ENCODE assay signal across 19 mouse cellular contexts in genomic region chr4:138380132-138380689, GRCm38 (mm10). TPM values are rescaled to one million over a fixed set of nuclear protein-coding genes. Genes with fewer than 3 reads are reported as not detected.
DNase-seq lines count a peak whose midpoint lies in the region; ATAC-seq and TF ChIP-seq lines count a peak whose summit lies in the region.
"Had no signal": no experiment of that assay in that cellular context is flagged by ENCODE, and none has a peak within 500 bp of the region (broad histone marks: within the 10 kb centered on the region; RNA-seq: fewer than 3 reads in every experiment).

No protein-coding gene starts in this region.

- no peaks in the 10 kb centered on the region for H3K36me3 ChIP-seq in forebrain, embryonic 14.5 days (ENCODE audit: control insufficient read depth, insufficient read depth, low read length)
- H3K36me3 ChIP-seq in forebrain, embryonic 16.5 days (ENCODE audit: control insufficient read depth, insufficient read depth), result no peaks in the 10 kb centered on the region
- no peaks in the 10 kb centered on the region for H3K36me3 ChIP-seq in testis, adult 2 months (ENCODE audit: control insufficient read depth, insufficient read depth, low read length)
- no peaks in the 10 kb centered on the region for H3K36me3 ChIP-seq in midbrain, embryonic 14.5 days (ENCODE audit: control insufficient read depth, insufficient read depth, low read length)
- no peaks in the 10 kb centered on the region for H3K36me3 ChIP-seq in stomach, postnatal 0 days (ENCODE audit: control insufficient read depth, insufficient read depth, low read length)
- H3K36me3 ChIP-seq: limb, embryonic 12.5 days had no signal

- no peak overlapping the region for H3K9ac ChIP-seq in forebrain, embryonic 14.5 days (ENCODE audit: low read length)
- H3K9ac ChIP-seq in forebrain, embryonic 16.5 days (replicated peaks; ENCODE audit: low read depth, low read length), result no peak overlapping the region
- no peak overlapping the region for H3K9ac ChIP-seq in midbrain, embryonic 14.5 days (replicated peaks; ENCODE audit: low read length)
- no peak overlapping the region for H3K9ac ChIP-seq in stomach, postnatal 0 days (ENCODE audit: low read length)
- H3K9ac ChIP-seq: limb, embryonic 12.5 days; liver, embryonic 14.5 days had no signal

- H3K27me3 ChIP-seq in forebrain, embryonic 14.5 days (replicated peaks; ENCODE audit: control insufficient read depth, insufficient read depth, low read length), result no peaks in the 10 kb centered on the region
- no peaks in the 10 kb centered on the region for H3K27me3 ChIP-seq in forebrain, embryonic 16.5 days (replicated peaks; ENCODE audit: control insufficient read depth, insufficient read depth, low read length)
- H3K27me3 ChIP-seq in testis, adult 2 months (ENCODE audit: control insufficient read depth, insufficient read depth, low read length), result no peaks in the 10 kb centered on the region
- H3K27me3 ChIP-seq in midbrain, embryonic 14.5 days (ENCODE audit: control insufficient read depth, insufficient read depth, low read length), result no peaks in the 10 kb centered on the region
- no peaks in the 10 kb centered on the region for H3K27me3 ChIP-seq in stomach, postnatal 0 days (ENCODE audit: control insufficient read depth, insufficient read depth, low read length)

- no peak for TF ChIP-seq EP300 in stomach, postnatal 0 days (optimal IDR thresholded peaks at IDR 0.05)

- H3K4me2 ChIP-seq in forebrain, embryonic 14.5 days (ENCODE audit: low read length), result no peak overlapping the region
- no peak overlapping the region for H3K4me2 ChIP-seq in forebrain, embryonic 16.5 days (ENCODE audit: low read length)
- H3K4me2 ChIP-seq in midbrain, embryonic 14.5 days (ENCODE audit: low read length), result no peak overlapping the region; the same call in 1 of the 2 replicates
- H3K4me2 ChIP-seq in stomach, postnatal 0 days (replicated peaks; ENCODE audit: low read depth), result no peak overlapping the region
- H3K4me2 ChIP-seq: heart, embryonic 11.5 days; limb, embryonic 12.5 days had no signal

- H3K27ac ChIP-seq in forebrain, embryonic 14.5 days (ENCODE audit: low read depth, low read length), result no peak overlapping the region
- H3K27ac ChIP-seq in forebrain, embryonic 16.5 days (ENCODE audit: low read length), result no peak overlapping the region
- H3K27ac ChIP-seq in testis, adult 2 months (ENCODE audit: control insufficient read depth, insufficient read depth, low read depth, low read length), result no peak overlapping the region
- peak overlapping the region; percentile 60 for H3K27ac ChIP-seq in midbrain, embryonic 14.5 days (replicated peaks; ENCODE audit: low read depth, low read length)
- H3K27ac ChIP-seq in stomach, postnatal 0 days (replicated peaks), result no peak overlapping the region
- H3K27ac ChIP-seq: limb, embryonic 12.5 days; liver, embryonic 14.5 days had no signal

- no peak for TF ChIP-seq POLR2A in testis, adult 2 months (IDR thresholded peaks at IDR 0.05; ENCODE audit: control insufficient read depth, low read depth, low read length)

- no peak for ATAC-seq in forebrain, embryonic 14.5 days
- ATAC-seq in forebrain, embryonic 16.5 days, result no peak
- no peak for ATAC-seq in midbrain, embryonic 14.5 days (ENCODE audit: low FRiP score, low TSS enrichment)
- no peak for ATAC-seq in stomach, postnatal 0 days (ENCODE audit: low FRiP score, low TSS enrichment)

- no peak for TF ChIP-seq CTCF in testis, adult 2 months (IDR thresholded peaks at IDR 0.05; ENCODE audit: control insufficient read depth, insufficient read depth, insufficient replicate concordance, low read depth, low read length)
- no peak for TF ChIP-seq CTCF in stomach, postnatal 0 days (IDR thresholded peaks at IDR 0.05; ENCODE audit: low read depth)

- 41% methylated on average over 10 of the region's 10 CpGs for WGBS in forebrain, embryonic 14.5 days
- 47% methylated on average over 10 of the region's 10 CpGs for WGBS in forebrain, embryonic 16.5 days
- 15% methylated on average over 10 of the region's 10 CpGs for WGBS in midbrain, embryonic 14.5 days
- 58% methylated on average over 10 of the region's 10 CpGs for WGBS in stomach, postnatal 0 days

- DNase-seq in forebrain, embryonic 14.5 days (ENCODE audit: low spot score), result peak; percentile 38
- DNase-seq in testis, postnatal 14 days (ENCODE audit: low spot score), result no peak
- DNase-seq in midbrain, embryonic 14.5 days, result peak; percentile 70
- DNase-seq in stomach, postnatal 0 days (ENCODE audit: low spot score), result no peak
- DNase-seq in layer of hippocampus, adult 9-10 months (ENCODE audit: low spot score), result no peak
- DNase-seq: cerebellum, adult 2 months; heart, postnatal 36 days; kidney, adult 11 months; kidney, postnatal 4 days; lung, postnatal 10 days; thymus, postnatal 25 days had no signal

- no peaks in the 10 kb centered on the region for H3K9me3 ChIP-seq in forebrain, embryonic 14.5 days (replicated peaks; ENCODE audit: control insufficient read depth, low read length)
- no peaks in the 10 kb centered on the region for H3K9me3 ChIP-seq in forebrain, embryonic 16.5 days (ENCODE audit: control insufficient read depth, low read length)
- no peaks in the 10 kb centered on the region for H3K9me3 ChIP-seq in midbrain, embryonic 14.5 days (ENCODE audit: control insufficient read depth, low read length)
- H3K9me3 ChIP-seq in stomach, postnatal 0 days (ENCODE audit: control insufficient read depth, low read length), result no peaks in the 10 kb centered on the region
- H3K9me3 ChIP-seq: limb, embryonic 12.5 days had no signal

- H3K4me1 ChIP-seq in forebrain, embryonic 14.5 days (ENCODE audit: control insufficient read depth, insufficient read depth, low read length), result no peaks in the 10 kb centered on the region
- peaks cover 9% of the 10 kb centered on the region for H3K4me1 ChIP-seq in forebrain, embryonic 16.5 days (replicated peaks; ENCODE audit: control insufficient read depth, insufficient read depth, low read length)
- H3K4me1 ChIP-seq in testis, adult 2 months (ENCODE audit: control insufficient read depth, insufficient read depth, low read length), result no peaks in the 10 kb centered on the region; the same call in none of the 2 replicates
- H3K4me1 ChIP-seq in midbrain, embryonic 14.5 days (ENCODE audit: control insufficient read depth, insufficient read depth, low read length), result peaks cover 13% of the 10 kb centered on the region
- H3K4me1 ChIP-seq in stomach, postnatal 0 days (replicated peaks; ENCODE audit: control insufficient read depth, insufficient read depth), result no peaks in the 10 kb centered on the region
- H3K4me1 ChIP-seq: limb, embryonic 12.5 days had no signal

- no peak overlapping the region for H3K4me3 ChIP-seq in forebrain, embryonic 14.5 days (ENCODE audit: low read depth, low read length)
- H3K4me3 ChIP-seq in forebrain, embryonic 16.5 days (replicated peaks; ENCODE audit: low read length), result no peak overlapping the region
- peak overlapping the region; percentile 66 for H3K4me3 ChIP-seq in testis, adult 2 months (ENCODE audit: control insufficient read depth, low read depth, low read length)
- H3K4me3 ChIP-seq in midbrain, embryonic 14.5 days (replicated peaks; ENCODE audit: low read depth, low read length), result no peak overlapping the region
- no peak overlapping the region for H3K4me3 ChIP-seq in stomach, postnatal 0 days (ENCODE audit: low read depth, low read length)
- H3K4me3 ChIP-seq: limb, embryonic 12.5 days; megakaryocyte, embryonic 14.5 days had no signal

RNA-seq across cellular contexts. Expression of gene Cda, which starts 12.4 kb away (rescaled TPM):
- polyA plus RNA-seq in forebrain, embryonic 14.5 days (2014; fragmentation: Nextera tagmentation; extraction: Ambion mirVana), result 2.2 and 2.3 TPM in 2 replicates
- 1.0 and 1.1 TPM in 2 replicates for polyA plus RNA-seq in forebrain, embryonic 16.5 days (2015; fragmentation: Nextera tagmentation; extraction: Ambion mirVana)
- 0.13 and 0.61 TPM in 2 replicates for polyA plus RNA-seq in testis, adult 2 months (2012; rRNA removed)
- 2.4 and 4.6 TPM in 2 replicates for polyA plus RNA-seq in midbrain, embryonic 14.5 days (2014; fragmentation: Nextera tagmentation; extraction: Ambion mirVana)
- 12.5 and 15.2 TPM in 2 replicates for polyA plus RNA-seq in stomach, postnatal 0 days (2015; fragmentation: Nextera tagmentation; extraction: Ambion mirVana)

RNA-seq across cellular contexts. Expression of gene Fam43b, which starts 16.1 kb away (rescaled TPM):
- 1.8 and 4.8 TPM in 2 replicates for polyA plus RNA-seq in forebrain, embryonic 14.5 days (2014; fragmentation: Nextera tagmentation; extraction: Ambion mirVana)
- 7.7 and 8.4 TPM in 2 replicates for polyA plus RNA-seq in forebrain, embryonic 16.5 days (2015; fragmentation: Nextera tagmentation; extraction: Ambion mirVana)
- not detected in 2 replicates for polyA plus RNA-seq in testis, adult 2 months (2012; rRNA removed)
- polyA plus RNA-seq in midbrain, embryonic 14.5 days (2014; fragmentation: Nextera tagmentation; extraction: Ambion mirVana), result 5.4 and 6.7 TPM in 2 replicates
- polyA plus RNA-seq in stomach, postnatal 0 days (2015; fragmentation: Nextera tagmentation; extraction: Ambion mirVana), result 0.07 TPM in 1 of 2 replicates, not detected in the other
- polyA plus RNA-seq: C2C12; limb, embryonic 12.5 days; liver, embryonic 14.5 days; small intestine, adult 2 months had no signal

RNA-seq across cellular contexts. Expression of gene Pink1, which starts 54.1 kb away (rescaled TPM):
- 42.2 and 47.6 TPM in 2 replicates for polyA plus RNA-seq in forebrain, embryonic 14.5 days (2014; fragmentation: Nextera tagmentation; extraction: Ambion mirVana)
- 91.0 and 92.8 TPM in 2 replicates for polyA plus RNA-seq in forebrain, embryonic 16.5 days (2015; fragmentation: Nextera tagmentation; extraction: Ambion mirVana)
- 134 and 160 TPM in 2 replicates for polyA plus RNA-seq in testis, adult 2 months (2012; rRNA removed)
- polyA plus RNA-seq in midbrain, embryonic 14.5 days (2014; fragmentation: Nextera tagmentation; extraction: Ambion mirVana), result 54.1 and 74.7 TPM in 2 replicates
- 62.1 and 77.1 TPM in 2 replicates for polyA plus RNA-seq in stomach, postnatal 0 days (2015; fragmentation: Nextera tagmentation; extraction: Ambion mirVana)

RNA-seq across cellular contexts. Expression of gene Mul1, which starts 54.3 kb away (rescaled TPM):
- 16.2 and 21.9 TPM in 2 replicates for polyA plus RNA-seq in forebrain, embryonic 14.5 days (2014; fragmentation: Nextera tagmentation; extraction: Ambion mirVana)
- polyA plus RNA-seq in forebrain, embryonic 16.5 days (2015; fragmentation: Nextera tagmentation; extraction: Ambion mirVana), result 18.4 and 20.2 TPM in 2 replicates
- 54.2 and 74.1 TPM in 2 replicates for polyA plus RNA-seq in testis, adult 2 months (2012; rRNA removed)
- polyA plus RNA-seq in midbrain, embryonic 14.5 days (2014; fragmentation: Nextera tagmentation; extraction: Ambion mirVana), result 22.8 and 23.8 TPM in 2 replicates
- polyA plus RNA-seq in stomach, postnatal 0 days (2015; fragmentation: Nextera tagmentation; extraction: Ambion mirVana), result 17.1 and 18.7 TPM in 2 replicates

Comparison
In these comparisons a context has a peak if more than half of its experiments do, and no peak if none do; other contexts are left out.
1. DNase-seq: peak in forebrain, embryonic 14.5 days (single experiment) and midbrain, embryonic 14.5 days (single experiment); none in testis, postnatal 14 days (single experiment), stomach, postnatal 0 days (single experiment) and layer of hippocampus, adult 9-10 months (single experiment).